Mouse (Mus musculus): Measurements from ENCODE around the gene Ankrd34c. TPM values are rescaled to one million over a fixed set of nuclear protein-coding genes. Genes with fewer than 3 reads are reported as not detected.

Gene Ankrd34c
- total and polyA plus RNA-seq, 3 experiments, result not detected

DNA sequence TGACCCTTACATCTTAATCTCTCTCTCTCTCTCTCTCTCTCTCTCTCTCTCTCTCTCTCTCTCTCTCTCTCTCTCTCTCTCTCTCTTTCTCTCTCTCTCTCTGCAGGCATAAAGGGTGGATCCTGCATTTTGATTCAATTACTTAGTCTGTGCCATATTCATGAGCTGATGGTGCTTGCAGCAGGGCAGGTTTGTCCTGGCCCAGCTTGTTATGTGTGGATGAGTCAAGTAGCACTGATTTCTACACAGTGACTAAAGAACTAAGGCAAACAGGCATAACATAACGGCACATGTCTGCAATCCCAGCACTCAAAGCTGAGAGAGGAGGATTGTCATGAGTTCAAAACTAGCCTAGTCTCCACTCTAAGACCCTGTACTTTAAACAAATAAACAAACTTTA is 19.9 kb upstream of the Ankrd34c start:
- TF ChIP-seq CHD1 (IDR thresholded peaks at IDR 0.05; ENCODE audit: low read depth, low read length), result no peak
- TF ChIP-seq HCFC1 (IDR thresholded peaks at IDR 0.05; ENCODE audit: low read depth, low read length), result no peak
- TF ChIP-seq MAZ (IDR thresholded peaks at IDR 0.05; ENCODE audit: low read depth, low read length), result no peak
- TF ChIP-seq USF1 (IDR thresholded peaks at IDR 0.05; ENCODE audit: low read depth, low read length), result no peak
- no peak for TF ChIP-seq UBTF (IDR thresholded peaks at IDR 0.05; ENCODE audit: low read depth, low read length)
- no peak for TF ChIP-seq MXI1 (IDR thresholded peaks at IDR 0.05; ENCODE audit: low read depth, low read length)
- no peak for TF ChIP-seq TBP (conservative IDR thresholded peaks at IDR 0.05; ENCODE audit: low read depth, low read length)
- no peak for TF ChIP-seq SIN3A (IDR thresholded peaks at IDR 0.05; ENCODE audit: low read length)
- TF ChIP-seq MAFK (IDR thresholded peaks at IDR 0.05; ENCODE audit: insufficient replicate concordance, low read length), result no peak
- no peak for TF ChIP-seq CHD2 (IDR thresholded peaks at IDR 0.05; ENCODE audit: low read length)
- no peak for TF ChIP-seq BHLHE40 (IDR thresholded peaks at IDR 0.05; ENCODE audit: low read depth, low read length)
- TF ChIP-seq ETS1 (conservative IDR thresholded peaks at IDR 0.05; ENCODE audit: low read depth, low read length), result no peak
- no peak for TF ChIP-seq ZKSCAN1 (IDR thresholded peaks at IDR 0.05; ENCODE audit: borderline replicate concordance, low read depth, low read length)
- no peak for TF ChIP-seq NRF1 (IDR thresholded peaks at IDR 0.05; ENCODE audit: low read depth, low read length)
- no peak overlapping the region for H3K4me2 ChIP-seq (ENCODE audit: insufficient read depth, low read depth, poor library complexity, severe bottlenecking)
- H3K4me3 ChIP-seq (replicated peaks in 1 of 3; ENCODE audit: low read depth in 2 of 3, low read length in 2 of 3, poor library complexity in 1 of 3), result no peak overlapping the region
- H3K9ac ChIP-seq (ENCODE audit: insufficient read depth, low read depth), result no peak overlapping the region
- no peaks in the 10 kb centered on the region for H3K36me3 ChIP-seq (replicated peaks in 1 of 2; ENCODE audit: control insufficient read depth in 1 of 2, insufficient read depth in 1 of 2, low read length in 1 of 2)
- peaks cover 0 to 10% of the 10 kb centered on the region in 2 experiments; a peak in 2 of 4 replicates for H3K4me1 ChIP-seq (ENCODE audit: control insufficient read depth in 1 of 2, insufficient read depth in 2 of 2)
- H3K79me2 ChIP-seq (replicated peaks; ENCODE audit: control insufficient read depth, extremely low read depth, insufficient read depth, poor library complexity, severe bottlenecking), result no peaks in the 10 kb centered on the region
- dilution Hi-C loops (cut with MboI; ENCODE audit: extremely low pct_ligation_motif_present, extremely low pct_unique_long_range_greater_than_20kb, low sequenced_read_pairs), result no loop called here
- in situ Hi-C loops (cut with MboI; ENCODE audit: low pct_ligation_motif_present, low pct_unique_long_range_greater_than_20kb, low sequenced_read_pairs), result no loop called here
- no peak for DNase-seq (ENCODE audit: extremely low read depth)
- H3K27me3 ChIP-seq (replicated peaks), result no peaks in the 10 kb centered on the region
- H3K27ac ChIP-seq (ENCODE audit: insufficient read depth, low read depth), result no peak overlapping the region
- H3K9me3 ChIP-seq (replicated peaks; ENCODE audit: low read length), result no peaks in the 10 kb centered on the region

DNA sequence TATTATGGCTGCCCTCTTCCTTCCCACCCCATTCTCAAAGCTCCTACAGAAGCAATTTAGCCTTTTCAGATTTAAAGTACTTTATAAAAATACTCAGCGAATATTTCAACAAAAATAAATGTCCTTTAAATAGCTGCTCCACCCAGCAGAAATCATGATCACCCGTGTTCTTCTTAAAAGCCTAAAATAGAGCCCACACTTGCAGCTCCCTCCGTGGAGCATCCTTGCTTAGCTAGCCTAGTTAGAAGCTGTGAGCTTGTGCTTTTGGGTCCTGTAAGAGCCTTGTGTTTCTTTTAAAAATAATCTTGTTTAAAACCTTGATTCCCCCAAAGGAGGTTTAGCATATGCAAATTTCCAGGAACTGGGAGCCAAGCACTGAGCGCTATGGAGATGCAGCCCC is 19.3 kb upstream of the Ankrd34c start:
- Histone ChIP-seq H3K36me3 (replicated peaks in 1 of 2; ENCODE audit: control insufficient read depth in 1 of 2, insufficient read depth in 1 of 2, low read length in 1 of 2) (no peaks in the 10 kb centered on the region), H3K4me3 (replicated peaks in 1 of 3; ENCODE audit: low read depth in 2 of 3, low read length in 2 of 3, poor library complexity in 1 of 3) (no peak overlapping the region), H3K9ac (ENCODE audit: insufficient read depth, low read depth) (no peak overlapping the region), H3K27me3 (replicated peaks) (no peaks in the 10 kb centered on the region), H3K27ac (ENCODE audit: insufficient read depth, low read depth) (no peak overlapping the region), H3K79me2 (replicated peaks; ENCODE audit: control insufficient read depth, extremely low read depth, insufficient read depth, poor library complexity, severe bottlenecking) (no peaks in the 10 kb centered on the region), H3K4me2 (ENCODE audit: insufficient read depth, low read depth, poor library complexity, severe bottlenecking) (no peak overlapping the region), H3K4me1 (ENCODE audit: control insufficient read depth in 1 of 2, insufficient read depth in 2 of 2) (peaks cover 0 to 10% of the 10 kb centered on the region in 2 experiments; a peak in 2 of 4 replicates), H3K9me3 (replicated peaks; ENCODE audit: low read length) (no peaks in the 10 kb centered on the region)
- no peak for TF ChIP-seq MXI1 (IDR thresholded peaks at IDR 0.05; ENCODE audit: low read depth, low read length)
- no peak for TF ChIP-seq MAFK (IDR thresholded peaks at IDR 0.05; ENCODE audit: insufficient replicate concordance, low read length)
- TF ChIP-seq ZMIZ1 (IDR thresholded peaks at IDR 0.05; ENCODE audit: low read depth, low read length), result no peak
- TF ChIP-seq USF2 (conservative IDR thresholded peaks at IDR 0.05; ENCODE audit: low read depth, low read length), result no peak
- TF ChIP-seq BHLHE40 (IDR thresholded peaks at IDR 0.05; ENCODE audit: low read depth, low read length), result no peak
- no peak for DNase-seq (ENCODE audit: extremely low read depth)
- dilution Hi-C loops (cut with MboI; ENCODE audit: extremely low pct_ligation_motif_present, extremely low pct_unique_long_range_greater_than_20kb, low sequenced_read_pairs) (no loop called here), in situ Hi-C loops (cut with MboI; ENCODE audit: low pct_ligation_motif_present, low pct_unique_long_range_greater_than_20kb, low sequenced_read_pairs) (no loop called here)

Measured in CH12.LX (cell line).